Mouse (Mus musculus): ENCODE results near the gene Cyb5d1. TPM values are rescaled to one million over a fixed set of nuclear protein-coding genes. Genes with fewer than 3 reads are reported as not detected.

Cyb5d1 gene
- polyA plus RNA-seq, 1 experiment from 2014 or later = 16.6 TPM

GRCm38 (mm10) chr11:69414421-69415326 is 19.2 kb upstream of the Cyb5d1 start:
- peak overlapping the region; percentile 90 for H3K9ac ChIP-seq (ENCODE audit: low read depth, low read length)
- WGBS = 14% methylated on average over 4 of the region's 4 CpGs
- no peak for DNase-seq (ENCODE audit: low spot score)
- H3K36me3 ChIP-seq (ENCODE audit: insufficient read depth, low read length) = no peaks in the 10 kb centered on the region
- ATAC-seq (replicated peaks; ENCODE audit: low FRiP score, low read depth) = no peak
- H3K4me3 ChIP-seq (replicated peaks; ENCODE audit: low read depth, low read length) = peak overlapping the region; percentile 73
- peak overlapping the region; percentile 99 for H3K27ac ChIP-seq
- H3K27me3 ChIP-seq (ENCODE audit: insufficient read depth, low read length) = no peaks in the 10 kb centered on the region
- H3K4me1 ChIP-seq (replicated peaks; ENCODE audit: insufficient read depth, low read length) = peaks cover 44% of the 10 kb centered on the region
- H3K4me2 ChIP-seq (ENCODE audit: low read length) = peak overlapping the region; percentile 95
- no peak for TF ChIP-seq CTCF (IDR thresholded peaks at IDR 0.05; ENCODE audit: low read depth)
- H3K9me3 ChIP-seq (replicated peaks; ENCODE audit: low read length) = no peaks in the 10 kb centered on the region

- TF ChIP-seq CTCF (IDR thresholded peaks at IDR 0.05; ENCODE audit: low read depth) = peak; percentile 16; the same call in 1 of the 2 replicates
- Histone ChIP-seq H3K27ac (peak within 1 kb of the TSS; percentile 99), H3K9ac (ENCODE audit: low read depth, low read length) (peak within 1 kb of the TSS; percentile 90; the same call in 1 of the 2 replicates), H3K9me3 (replicated peaks; ENCODE audit: low read length) (no peaks in the 10 kb centered on the region), H3K4me2 (ENCODE audit: low read length) (peak within 1 kb of the TSS; percentile 98), H3K36me3 (ENCODE audit: insufficient read depth, low read length) (no peaks in the 10 kb centered on the region), H3K4me3 (replicated peaks; ENCODE audit: low read depth, low read length) (peak within 1 kb of the TSS; percentile 73), H3K27me3 (ENCODE audit: insufficient read depth, low read length) (no peaks in the 10 kb centered on the region), H3K4me1 (replicated peaks; ENCODE audit: insufficient read depth, low read length) (peaks cover 40% of the 10 kb centered on the region)
- no peak for ATAC-seq (replicated peaks; ENCODE audit: low FRiP score, low read depth)
- 25% methylated on average over 12 of the region's 12 CpGs for WGBS
- peak; percentile 78 for DNase-seq (ENCODE audit: low spot score)
These were observed 18.1 kb upstream of the Cyb5d1 start, which contains the start of gene Kdm6b for GRCm38 (mm10) chr11:69413221-69414181. Gene Kdm6b, minus strand, starts transcription at chr11:69413675.

GRCm38 (mm10) chr11:69412548-69412947 is 17.1 kb upstream of the Cyb5d1 start:
- Histone ChIP-seq H3K9me3 (replicated peaks; ENCODE audit: low read length) (no peaks in the 10 kb centered on the region), H3K36me3 (ENCODE audit: insufficient read depth, low read length) (peaks cover 5% of the 10 kb centered on the region), H3K4me1 (replicated peaks; ENCODE audit: insufficient read depth, low read length) (peaks cover 48% of the 10 kb centered on the region), H3K4me3 (replicated peaks; ENCODE audit: low read depth, low read length) (no peak overlapping the region), H3K9ac (ENCODE audit: low read depth, low read length) (peak overlapping the region; percentile 35; the same call in 1 of the 2 replicates), H3K27me3 (ENCODE audit: insufficient read depth, low read length) (no peaks in the 10 kb centered on the region), H3K4me2 (ENCODE audit: low read length) (peak overlapping the region; percentile 98; the same call in 1 of the 2 replicates), H3K27ac (peak overlapping the region; percentile 99; the same call in 1 of the 2 replicates)
- WGBS = 52% methylated on average over 7 of the region's 7 CpGs
- TF ChIP-seq CTCF (IDR thresholded peaks at IDR 0.05; ENCODE audit: low read depth) = no peak
- DNase-seq (ENCODE audit: low spot score) (no peak), ATAC-seq (replicated peaks; ENCODE audit: low FRiP score, low read depth) (no peak)

GRCm38 (mm10) chr11:69411538-69412203 is 16.2 kb upstream of the Cyb5d1 start:
- Histone ChIP-seq H3K4me1 (replicated peaks; ENCODE audit: insufficient read depth, low read length) (peaks cover 43% of the 10 kb centered on the region), H3K9me3 (replicated peaks; ENCODE audit: low read length) (no peaks in the 10 kb centered on the region), H3K4me3 (replicated peaks; ENCODE audit: low read depth, low read length) (peak overlapping the region; percentile 82), H3K36me3 (ENCODE audit: insufficient read depth, low read length) (peaks cover 14% of the 10 kb centered on the region), H3K4me2 (ENCODE audit: low read length) (peak overlapping the region; percentile 98), H3K9ac (ENCODE audit: low read depth, low read length) (peak overlapping the region; percentile 86), H3K27ac (peak overlapping the region; percentile 99), H3K27me3 (ENCODE audit: insufficient read depth, low read length) (no peaks in the 10 kb centered on the region)
- ATAC-seq (replicated peaks; ENCODE audit: low FRiP score, low read depth) = no peak
- peak; percentile 71 for DNase-seq (ENCODE audit: low spot score)
- WGBS = 2% methylated on average over 39 of the region's 39 CpGs
- TF ChIP-seq CTCF (IDR thresholded peaks at IDR 0.05; ENCODE audit: low read depth) = no peak

- Histone ChIP-seq H3K9ac (ENCODE audit: low read depth, low read length) (peak overlapping the region; percentile 86), H3K4me3 (replicated peaks; ENCODE audit: low read depth, low read length) (peak overlapping the region; percentile 82), H3K4me1 (replicated peaks; ENCODE audit: insufficient read depth, low read length) (peaks cover 42% of the 10 kb centered on the region), H3K36me3 (ENCODE audit: insufficient read depth, low read length) (peaks cover 20% of the 10 kb centered on the region), H3K27ac (peak overlapping the region; percentile 99), H3K4me2 (ENCODE audit: low read length) (peak overlapping the region; percentile 98), H3K27me3 (ENCODE audit: insufficient read depth, low read length) (no peaks in the 10 kb centered on the region), H3K9me3 (replicated peaks; ENCODE audit: low read length) (no peaks in the 10 kb centered on the region)
- DNase-seq (ENCODE audit: low spot score) = peak; percentile 98
- no peak for TF ChIP-seq CTCF (IDR thresholded peaks at IDR 0.05; ENCODE audit: low read depth)
- WGBS = under 1% methylated on average over 26 of the region's 26 CpGs
- peak; percentile 52 for ATAC-seq (replicated peaks; ENCODE audit: low FRiP score, low read depth)
These were observed 15.7 kb upstream of the Cyb5d1 start for GRCm38 (mm10) chr11:69411073-69411535.
